Mouse (Mus musculus): Measurements from ENCODE around the gene Muc4. TPM values are rescaled to one million over a fixed set of nuclear protein-coding genes. Genes with fewer than 3 reads are reported as not detected.

The Muc4 gene
- polyA plus RNA-seq, 1 experiment: not detected

- TF ChIP-seq GATA1 (IDR thresholded peaks at IDR 0.05; ENCODE audit: low read length): no peak
These were observed 77.7 kb downstream of the Muc4 start for GRCm38 (mm10) chr16:32813362-32813761.

- TF ChIP-seq GATA1 (IDR thresholded peaks at IDR 0.05; ENCODE audit: low read length): no peak
These were observed 78.1 kb downstream of the Muc4 start for GRCm38 (mm10) chr16:32813771-32814170.

DNA sequence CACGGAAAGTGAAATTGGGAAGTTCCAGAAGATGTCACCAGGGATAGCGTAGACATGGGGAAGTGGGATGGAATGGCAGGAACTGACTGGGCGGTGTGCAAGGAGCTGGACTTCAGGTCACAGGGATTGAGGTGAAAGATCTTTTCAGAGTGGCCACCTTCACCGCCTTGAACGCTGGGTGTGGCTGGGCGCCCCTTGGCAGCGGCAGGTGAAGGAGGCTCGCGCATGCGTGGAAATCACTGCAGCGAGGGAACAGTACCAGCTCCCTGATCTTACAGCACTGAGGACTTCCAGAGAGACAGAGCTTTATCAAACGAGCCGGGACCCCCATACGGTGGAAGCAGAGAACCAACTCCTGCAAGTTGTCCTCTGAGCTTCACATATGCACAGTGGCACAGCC is 78.9 kb downstream of the Muc4 start:
- no peak for TF ChIP-seq GATA1 (IDR thresholded peaks at IDR 0.05; ENCODE audit: low read length)

GRCm38 (mm10) chr16:32815160-32815605 is 79.5 kb downstream of the Muc4 start:
- TF ChIP-seq GATA1 (IDR thresholded peaks at IDR 0.05; ENCODE audit: low read length): no peak

DNA sequence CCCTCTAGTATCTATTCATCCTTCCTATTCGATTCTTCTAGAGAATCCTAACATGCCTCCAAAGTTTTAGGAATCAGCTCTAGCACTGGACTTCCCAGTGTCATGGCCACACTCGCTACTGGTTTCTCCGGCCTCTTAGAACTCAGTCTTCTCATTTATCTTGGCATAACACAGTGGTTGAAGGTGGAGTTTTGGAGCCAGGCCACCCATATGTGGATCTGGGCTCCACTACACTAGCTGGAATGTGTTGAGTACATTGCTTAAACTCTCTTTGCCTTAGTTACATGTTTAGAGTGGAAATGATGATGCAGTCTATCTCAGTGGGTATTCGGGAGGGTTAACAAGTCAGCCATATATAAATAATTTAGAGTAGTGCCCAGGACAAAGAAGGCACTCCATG is 82.3 kb downstream of the Muc4 start:
- no peak for TF ChIP-seq GATA1 (IDR thresholded peaks at IDR 0.05; ENCODE audit: low read length)

GRCm38 (mm10) chr16:32818441-32818840 is 82.8 kb downstream of the Muc4 start:
- TF ChIP-seq GATA1 (IDR thresholded peaks at IDR 0.05; ENCODE audit: low read length): no peak

DNA sequence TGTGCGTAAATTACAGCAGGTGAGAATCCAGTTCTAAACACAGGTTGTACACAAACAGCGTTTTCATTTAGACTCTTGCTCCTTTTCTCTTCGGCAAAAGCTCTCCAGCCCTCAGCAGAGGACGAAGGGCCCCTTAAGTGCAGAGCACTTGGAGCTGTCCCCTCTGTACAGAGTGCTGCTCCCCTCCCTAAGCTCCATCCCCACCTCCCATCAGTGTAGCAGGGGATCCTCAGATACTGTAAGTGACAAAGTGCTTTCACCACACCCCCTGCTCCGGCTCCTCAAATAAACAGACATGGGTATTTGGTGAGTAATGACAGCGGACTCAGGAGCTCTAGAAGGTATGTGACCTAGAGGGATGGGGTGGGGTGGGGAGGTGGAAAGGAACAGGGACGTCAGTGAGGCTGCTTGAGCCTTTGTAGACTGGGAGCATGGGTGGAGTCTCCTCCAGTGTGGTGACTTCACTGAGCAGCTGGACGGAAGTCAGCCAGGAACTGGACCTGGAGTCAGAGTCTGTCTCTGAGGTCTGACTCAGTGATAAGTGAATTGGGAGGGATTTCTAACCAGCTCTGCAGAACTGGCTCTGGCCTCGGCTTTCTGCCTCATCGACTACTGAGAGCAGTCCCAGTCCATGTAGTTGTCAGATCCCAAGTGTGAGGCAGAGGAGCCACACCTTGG is 86.2 kb downstream of the Muc4 start:
- no peak for TF ChIP-seq GATA1 (IDR thresholded peaks at IDR 0.05; ENCODE audit: low read length)

GRCm38 (mm10) chr16:32822450-32822827 is 86.8 kb downstream of the Muc4 start:
- no peak for TF ChIP-seq GATA1 (IDR thresholded peaks at IDR 0.05; ENCODE audit: low read length)

DNA sequence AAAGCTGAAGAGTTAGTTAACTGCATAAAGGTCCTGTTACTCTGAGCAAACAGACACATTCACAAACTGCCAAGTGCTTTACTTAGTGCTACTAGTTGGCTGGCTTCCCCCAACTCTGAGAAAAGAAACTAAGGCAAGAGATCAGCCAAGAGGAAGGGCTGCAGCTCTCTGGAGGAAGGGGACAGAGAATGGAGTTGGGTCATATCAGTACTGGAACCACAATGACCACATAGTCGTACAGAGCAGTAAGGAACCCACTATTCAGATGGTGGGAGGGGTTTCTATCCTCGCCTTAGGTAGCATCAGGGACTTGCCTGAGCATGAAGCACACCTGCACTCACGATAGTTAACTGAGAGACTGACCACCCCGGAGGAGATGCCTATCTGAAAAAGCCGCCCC is 87.2 kb downstream of the Muc4 start:
- no peak for TF ChIP-seq GATA1 (IDR thresholded peaks at IDR 0.05; ENCODE audit: low read length)

GRCm38 (mm10) chr16:32823487-32823886 is 87.8 kb downstream of the Muc4 start:
- TF ChIP-seq GATA1 (IDR thresholded peaks at IDR 0.05; ENCODE audit: low read length): no peak

GRCm38 (mm10) chr16:32824061-32824460 is 88.4 kb downstream of the Muc4 start:
- TF ChIP-seq GATA1 (IDR thresholded peaks at IDR 0.05; ENCODE audit: low read length): no peak

- no peak for TF ChIP-seq GATA1 (IDR thresholded peaks at IDR 0.05; ENCODE audit: low read length)
These were observed 89.7 kb downstream of the Muc4 start for GRCm38 (mm10) chr16:32825380-32825779.

DNA sequence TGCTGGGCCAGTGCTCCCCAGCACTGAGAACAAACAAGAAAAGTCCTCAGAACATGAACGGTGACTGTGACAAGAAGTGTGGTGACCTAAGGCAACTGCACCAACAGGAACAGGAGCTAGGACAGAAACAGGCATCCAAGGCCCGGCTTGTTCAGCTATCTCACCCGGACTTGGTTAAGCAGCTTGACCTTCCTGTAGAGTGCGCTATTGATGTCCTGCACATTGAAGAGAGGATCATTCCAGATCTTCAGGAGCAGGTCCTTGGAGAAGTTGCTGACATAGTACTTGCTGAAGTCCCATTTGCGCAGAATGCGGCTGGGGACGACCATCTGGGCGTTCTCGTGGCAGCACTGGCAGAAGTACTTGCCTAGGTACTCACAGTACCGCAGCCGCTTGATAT is 90.8 kb downstream of the Muc4 start:
- TF ChIP-seq GATA1 (IDR thresholded peaks at IDR 0.05; ENCODE audit: low read length): no peak

DNA sequence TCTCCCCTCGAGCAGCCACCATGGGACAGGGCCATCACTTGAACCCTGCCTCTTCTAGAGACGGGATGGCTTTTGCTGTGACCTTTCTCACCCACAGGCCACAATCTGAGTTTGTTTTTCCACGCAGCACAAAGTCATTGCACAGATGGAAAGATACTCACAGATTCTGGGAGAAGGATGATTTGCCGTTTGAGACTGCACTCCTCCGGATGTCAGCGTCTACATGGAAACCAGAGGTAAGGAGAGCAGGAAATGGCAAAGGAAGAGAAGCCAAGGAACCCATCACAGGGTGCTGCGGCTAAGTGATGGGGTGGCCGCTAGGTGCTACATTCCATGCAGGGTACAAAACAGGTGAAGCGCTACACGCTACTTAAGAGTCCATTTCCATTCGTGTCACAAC is 93.4 kb downstream of the Muc4 start:
- TF ChIP-seq GATA1 (IDR thresholded peaks at IDR 0.05; ENCODE audit: low read length): no peak

- TF ChIP-seq GATA1 (IDR thresholded peaks at IDR 0.05; ENCODE audit: low read length): no peak
These were observed 95.8 kb downstream of the Muc4 start for GRCm38 (mm10) chr16:32831501-32831900.

Other genes with a start within 250 kb of the Muc4 start
- 0.04 and 0.11 TPM in 2 replicates for gene Slc51a, start 248.0 kb upstream of the Muc4 start, polyA plus RNA-seq (2012)
- not detected in 2 replicates for gene Zdhhc19, start 239.6 kb upstream of the Muc4 start, polyA plus RNA-seq (2012)
- 6.9 and 18.2 TPM in 2 replicates for gene Tfrc, start 127.0 kb upstream of the Muc4 start, polyA plus RNA-seq (2012)
- 155 and 164 TPM in 2 replicates for gene Tnk2, start 92.0 kb upstream of the Muc4 start, polyA plus RNA-seq (2012)
- gene Muc20, start 61.5 kb downstream of the Muc4 start, polyA plus RNA-seq (2012): not detected in 2 replicates
- gene Smbd1, start 74.6 kb downstream of the Muc4 start, polyA plus RNA-seq (2012): not detected in 2 replicates
- gene Fyttd1, start 141.6 kb downstream of the Muc4 start, polyA plus RNA-seq (2012): 192 and 286 TPM in 2 replicates
- gene Rubcn, start 141.9 kb downstream of the Muc4 start, polyA plus RNA-seq (2012): 8.8 and 9.3 TPM in 2 replicates
- 9.0 and 11.8 TPM in 2 replicates for gene Lrch3, start 178.2 kb downstream of the Muc4 start, polyA plus RNA-seq (2012)